Mouse (Mus musculus) forebrain, embryonic 11.5 days (tissue): ENCODE results near the gene Dnajc14. TPM values are rescaled to one million over a fixed set of nuclear protein-coding genes. Genes with fewer than 3 reads are reported as not detected.
A peak's percentile ranks its signal among the peaks of the same experiment; 100 is the strongest.

Experiments used
- ATAC-seq: fragments of 200-750 bp; cut with Nextera tagmentation; replicated peaks from 2 replicates; pipeline ENCODE4 v1.8.0; 2017; ENCODE audit warnings: moderate TSS enrichment; ENCODE audit not compliant: low FRiP score
- DNase-seq: peaks from one replicate; pipeline ENCODE4 v3.0.0-alpha.2; 2017; ENCODE audit warnings: low spot score
- H3K27ac ChIP-seq: fragments of 300-500 bp; sonication (generic); 2 replicates; pipeline ENCODE4 v1.5.1; 2014; ENCODE audit warnings: low read depth, low read length
- H3K27me3 ChIP-seq: fragments of 300-500 bp; sonication (generic); 2 replicates; pipeline ENCODE4 v1.6.1; 2014; ENCODE audit warnings: mild to moderate bottlenecking, low read length, mixed read lengths; ENCODE audit not compliant: control insufficient read depth, insufficient read depth
- H3K36me3 ChIP-seq: fragments of 300-500 bp; sonication (generic); 2 replicates; pipeline ENCODE4 v1.6.1; 2014; ENCODE audit warnings: mild to moderate bottlenecking, low read length, moderate library complexity, mixed read lengths; ENCODE audit not compliant: control insufficient read depth, insufficient read depth
- H3K4me1 ChIP-seq: fragments of 300-500 bp; sonication (generic); replicated peaks from 2 replicates; pipeline ENCODE4 v1.6.1; 2014; ENCODE audit warnings: low read length, mixed read lengths; ENCODE audit not compliant: control insufficient read depth, insufficient read depth
- H3K4me2 ChIP-seq: fragments of 300-500 bp; sonication (generic); 2 replicates; pipeline ENCODE4 v1.6.1; 2014; ENCODE audit warnings: low read depth, mild to moderate bottlenecking, low read length, moderate library complexity, mixed read lengths; ENCODE audit not compliant: severe bottlenecking
- H3K4me3 ChIP-seq: fragments of 300-500 bp; sonication (generic); 2 replicates; pipeline ENCODE4 v1.5.1; 2014; ENCODE audit warnings: low read depth, low read length
- H3K9ac ChIP-seq: fragments of 300-500 bp; sonication (generic); 2 replicates; pipeline ENCODE4 v1.6.1; 2014; ENCODE audit warnings: low read length
- H3K9me3 ChIP-seq: fragments of 300-500 bp; sonication (generic); 2 replicates; pipeline ENCODE4 v1.6.1; 2016; ENCODE audit warnings: low read length, mixed read lengths; ENCODE audit not compliant: control insufficient read depth
- WGBS: fragments of 180-500 bp; shearing (Covaris S2); extraction: QIAGEN DNeasy Blood & Tissue Kit; methylation state at CpG from one replicate; pipeline ENCODE4 v1.1.7; 2014; 5-methylcytosine and 5-hydroxymethylcytosine counted together
- polyA plus RNA-seq: library from polyadenylated mRNA; unstranded; fragments of >200 nt; fragmentation: Nextera tagmentation; extraction: Ambion mirVana; gene quantifications from 2 replicates; pipeline ENCODE4 v1.2.1, GENCODE M21; 2014

Gene Dnajc14
- polyA plus RNA-seq, 1 experiment from 2014 or later, result 38.8 TPM

DNA sequence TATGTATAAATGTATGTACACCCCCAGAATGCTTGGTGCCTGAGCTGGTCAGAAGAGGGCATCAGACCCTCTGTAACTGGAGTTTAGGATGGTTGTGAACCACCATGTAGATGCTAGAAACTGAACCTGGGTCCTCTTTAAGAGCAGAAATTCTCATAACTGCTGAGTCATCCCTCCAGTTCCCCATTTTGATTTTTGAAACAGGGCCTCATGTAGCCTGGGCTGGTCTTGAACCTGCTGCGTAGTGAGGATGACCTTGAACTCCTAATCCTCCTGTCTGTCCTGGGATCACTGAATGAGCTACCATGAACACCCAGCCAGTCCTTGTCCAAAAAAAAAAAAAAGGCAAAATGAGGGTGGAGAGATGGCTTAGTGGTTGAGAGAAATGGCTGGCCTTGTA lies 10.6 kb upstream of the Dnajc14 start:
- ATAC-seq (no peak), DNase-seq (peak; percentile 5)
- Histone ChIP-seq H3K36me3 (no peaks in the 10 kb centered on the region; the same call in 1 of the 2 replicates), H3K9ac (no peak overlapping the region), H3K4me3 (no peak overlapping the region), H3K27ac (no peak overlapping the region), H3K9me3 (no peaks in the 10 kb centered on the region), H3K4me1 (no peaks in the 10 kb centered on the region), H3K27me3 (no peaks in the 10 kb centered on the region), H3K4me2 (no peak overlapping the region)
- WGBS, result 91% methylated on average over 1 of the region's 1 CpGs

DNA sequence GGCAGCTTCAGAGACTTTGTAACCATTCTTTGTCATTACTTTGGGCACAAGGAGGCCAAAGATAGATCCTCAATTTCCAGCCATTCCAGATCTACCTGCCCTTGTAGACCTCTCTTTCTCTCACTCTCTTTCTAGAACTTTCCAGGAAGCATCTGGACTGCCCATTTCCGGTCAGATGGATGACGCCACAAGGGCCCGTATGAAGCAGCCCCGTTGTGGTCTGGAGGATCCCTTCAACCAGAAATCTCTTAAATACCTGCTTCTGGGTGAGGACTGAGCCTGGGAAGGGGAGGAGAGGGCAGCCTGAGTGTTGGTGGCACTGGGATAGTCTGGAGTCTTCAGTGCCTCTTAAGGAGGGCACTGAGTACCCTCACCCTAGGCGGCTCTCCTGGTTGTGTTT lies 9.5 kb upstream of the Dnajc14 start:
- H3K27ac ChIP-seq, result no peak overlapping the region
- no peaks in the 10 kb centered on the region for H3K4me1 ChIP-seq
- H3K9ac ChIP-seq, result no peak overlapping the region
- H3K27me3 ChIP-seq, result no peaks in the 10 kb centered on the region
- H3K9me3 ChIP-seq, result no peaks in the 10 kb centered on the region
- H3K4me2 ChIP-seq, result no peak overlapping the region
- ATAC-seq, result no peak
- no peak for DNase-seq
- 89% methylated on average over 5 of the region's 5 CpGs for WGBS
- H3K4me3 ChIP-seq, result no peak overlapping the region
- H3K36me3 ChIP-seq, result no peaks in the 10 kb centered on the region; the same call in 1 of the 2 replicates

DNA sequence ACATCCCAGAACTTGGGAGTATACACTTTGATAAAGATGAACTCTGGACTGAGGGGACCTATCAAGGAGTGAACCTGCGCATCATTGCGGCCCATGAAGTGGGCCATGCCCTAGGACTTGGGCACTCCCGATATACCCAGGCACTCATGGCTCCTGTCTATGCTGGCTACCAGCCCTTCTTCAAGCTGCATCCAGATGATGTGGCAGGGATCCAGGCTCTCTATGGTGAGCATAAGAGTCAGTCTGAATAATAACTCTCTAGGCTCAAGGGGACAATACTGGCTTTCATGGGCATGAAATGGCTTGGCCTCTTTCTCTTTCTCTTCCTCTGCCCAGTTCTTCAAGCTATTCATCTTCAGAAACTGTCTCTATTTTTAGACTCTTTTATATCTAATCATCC lies 8.3 kb upstream of the Dnajc14 start:
- H3K4me1 ChIP-seq, result no peaks in the 10 kb centered on the region
- no peak overlapping the region for H3K4me2 ChIP-seq
- 93% methylated on average over 3 of the region's 3 CpGs for WGBS
- no peak overlapping the region for H3K4me3 ChIP-seq
- DNase-seq (peak; percentile 30), ATAC-seq (no peak)
- H3K9ac ChIP-seq, result no peak overlapping the region
- no peaks in the 10 kb centered on the region; the same call in 1 of the 2 replicates for H3K36me3 ChIP-seq
- no peaks in the 10 kb centered on the region for H3K27me3 ChIP-seq
- H3K9me3 ChIP-seq, result no peaks in the 10 kb centered on the region
- H3K27ac ChIP-seq, result no peak overlapping the region

DNA sequence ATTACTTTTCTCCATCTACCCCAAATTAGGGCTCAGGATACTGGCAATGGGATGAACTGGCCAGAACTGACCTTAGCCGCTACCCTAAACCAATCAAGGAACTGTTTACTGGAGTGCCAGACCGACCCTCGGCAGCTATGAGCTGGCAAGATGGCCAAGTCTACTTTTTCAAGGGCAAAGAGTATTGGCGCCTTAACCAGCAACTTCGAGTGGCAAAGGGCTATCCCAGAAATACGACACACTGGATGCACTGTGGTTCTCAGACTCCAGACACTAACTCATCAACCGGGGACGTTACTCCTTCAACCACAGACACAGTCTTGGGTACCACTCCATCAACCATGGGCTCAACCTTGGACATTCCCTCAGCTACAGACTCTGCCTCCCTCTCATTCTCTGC lies 5.2 kb upstream of the Dnajc14 start:
- no peaks in the 10 kb centered on the region for H3K27me3 ChIP-seq
- WGBS, result 95% methylated on average over 8 of the region's 8 CpGs
- no peaks in the 10 kb centered on the region; the same call in 1 of the 2 replicates for H3K36me3 ChIP-seq
- DNase-seq, result peak; percentile 23
- no peak overlapping the region for H3K4me3 ChIP-seq
- no peak overlapping the region for H3K9ac ChIP-seq
- no peak for ATAC-seq
- no peaks in the 10 kb centered on the region for H3K9me3 ChIP-seq
- no peak overlapping the region for H3K27ac ChIP-seq
- peaks cover 2% of the 10 kb centered on the region; the same call in 1 of the 2 replicates for H3K4me1 ChIP-seq
- H3K4me2 ChIP-seq, result no peak overlapping the region

DNA sequence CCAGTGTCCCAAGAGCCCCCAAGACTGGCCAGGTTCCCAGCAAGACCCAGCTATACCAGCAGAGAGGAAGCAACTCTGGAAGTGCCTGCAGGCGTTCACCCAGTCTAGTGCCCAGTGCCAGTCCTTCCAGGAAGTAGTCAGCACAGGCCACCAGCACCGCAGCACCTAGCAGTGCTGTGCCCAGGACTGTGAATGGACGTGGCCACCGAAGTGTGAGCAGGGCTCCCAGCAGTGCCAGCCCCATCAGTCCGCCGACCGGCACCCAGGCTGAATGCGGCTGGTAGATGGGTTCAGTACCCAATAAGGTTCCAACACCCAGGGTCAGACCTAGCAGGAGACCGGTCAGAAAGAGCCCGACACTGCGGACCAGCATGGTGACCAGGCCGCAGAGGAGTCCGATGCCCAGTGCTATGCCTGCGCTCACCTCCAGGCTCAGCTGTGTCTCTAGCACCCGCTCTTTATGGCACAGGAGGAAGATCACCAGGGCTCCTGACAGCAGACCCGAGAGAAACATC lies 1.8 kb upstream of the Dnajc14 start:
- no peaks in the 10 kb centered on the region for H3K9me3 ChIP-seq
- H3K27me3 ChIP-seq, result no peaks in the 10 kb centered on the region
- no peak overlapping the region for H3K27ac ChIP-seq
- peak; percentile 51 for DNase-seq
- 87% methylated on average over 16 of the region's 16 CpGs for WGBS
- no peak overlapping the region for H3K4me3 ChIP-seq
- no peak overlapping the region for H3K4me2 ChIP-seq
- no peak for ATAC-seq
- no peak overlapping the region for H3K9ac ChIP-seq
- H3K4me1 ChIP-seq, result peaks cover 7% of the 10 kb centered on the region; the same call in 1 of the 2 replicates
- no peaks in the 10 kb centered on the region; the same call in 1 of the 2 replicates for H3K36me3 ChIP-seq

DNA sequence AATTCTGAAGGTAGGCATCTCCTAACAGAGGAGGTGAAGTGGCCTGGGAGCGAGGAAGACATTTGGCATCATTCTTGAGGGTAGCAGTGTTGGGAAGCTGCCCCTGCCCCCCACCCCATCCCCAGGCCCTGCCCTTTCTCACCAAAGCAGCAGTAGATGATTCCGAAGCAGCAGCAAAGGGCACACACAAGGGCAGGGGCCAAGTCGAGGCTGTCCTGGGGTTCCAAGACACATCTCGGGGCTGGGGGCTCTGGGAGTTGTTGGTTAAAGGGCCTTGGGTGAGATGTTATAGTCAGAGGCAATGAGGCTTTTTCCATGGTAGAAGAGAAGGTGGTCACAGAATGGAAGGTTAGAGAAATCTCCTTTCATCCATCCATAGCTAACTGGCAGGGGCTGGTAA lies 906 bp upstream of the Dnajc14 start:
- H3K9ac ChIP-seq, result peak overlapping the region; percentile 91
- ATAC-seq, result no peak
- no peaks in the 10 kb centered on the region for H3K9me3 ChIP-seq
- peak overlapping the region; percentile 59; the same call in 1 of the 2 replicates for H3K4me3 ChIP-seq
- peaks cover 11% of the 10 kb centered on the region; the same call in 1 of the 2 replicates for H3K4me1 ChIP-seq
- H3K4me2 ChIP-seq, result peak overlapping the region; percentile 65; the same call in 1 of the 2 replicates
- peak; percentile 58 for DNase-seq
- 67% methylated on average over 4 of the region's 4 CpGs for WGBS
- no peaks in the 10 kb centered on the region for H3K27me3 ChIP-seq
- H3K36me3 ChIP-seq, result no peaks in the 10 kb centered on the region; the same call in 1 of the 2 replicates
- no peak overlapping the region for H3K27ac ChIP-seq

DNA sequence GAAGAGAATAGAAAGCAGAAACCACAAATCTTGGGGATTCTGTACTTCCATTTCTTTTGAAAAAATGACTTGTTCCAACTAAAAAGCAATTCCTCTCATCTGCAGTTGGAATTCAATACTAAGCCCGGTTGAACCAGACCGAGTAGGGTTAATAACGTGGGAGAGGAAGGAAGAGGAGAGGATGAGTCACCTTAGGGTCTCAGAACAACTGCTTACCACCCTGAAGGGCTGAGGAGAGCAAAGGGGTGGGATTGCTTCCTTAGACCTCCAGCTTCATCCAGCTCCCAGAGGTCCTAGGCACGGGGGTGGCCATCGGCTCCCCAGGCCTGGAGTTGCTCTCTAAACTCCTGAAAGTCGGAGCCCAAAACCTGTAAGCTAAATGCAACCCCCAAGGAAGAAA lies 501 bp upstream of the Dnajc14 start:
- Histone ChIP-seq H3K4me2 (peak overlapping the region; percentile 65), H3K4me3 (peak overlapping the region; percentile 59), H3K36me3 (no peaks in the 10 kb centered on the region; the same call in 1 of the 2 replicates), H3K27me3 (no peaks in the 10 kb centered on the region), H3K27ac (peak overlapping the region; percentile 89; the same call in 1 of the 2 replicates), H3K9ac (peak overlapping the region; percentile 91), H3K9me3 (no peaks in the 10 kb centered on the region), H3K4me1 (peaks cover 11% of the 10 kb centered on the region; the same call in 1 of the 2 replicates)
- WGBS, result 12% methylated on average over 6 of the region's 6 CpGs
- ATAC-seq, result no peak
- no peak for DNase-seq

DNA sequence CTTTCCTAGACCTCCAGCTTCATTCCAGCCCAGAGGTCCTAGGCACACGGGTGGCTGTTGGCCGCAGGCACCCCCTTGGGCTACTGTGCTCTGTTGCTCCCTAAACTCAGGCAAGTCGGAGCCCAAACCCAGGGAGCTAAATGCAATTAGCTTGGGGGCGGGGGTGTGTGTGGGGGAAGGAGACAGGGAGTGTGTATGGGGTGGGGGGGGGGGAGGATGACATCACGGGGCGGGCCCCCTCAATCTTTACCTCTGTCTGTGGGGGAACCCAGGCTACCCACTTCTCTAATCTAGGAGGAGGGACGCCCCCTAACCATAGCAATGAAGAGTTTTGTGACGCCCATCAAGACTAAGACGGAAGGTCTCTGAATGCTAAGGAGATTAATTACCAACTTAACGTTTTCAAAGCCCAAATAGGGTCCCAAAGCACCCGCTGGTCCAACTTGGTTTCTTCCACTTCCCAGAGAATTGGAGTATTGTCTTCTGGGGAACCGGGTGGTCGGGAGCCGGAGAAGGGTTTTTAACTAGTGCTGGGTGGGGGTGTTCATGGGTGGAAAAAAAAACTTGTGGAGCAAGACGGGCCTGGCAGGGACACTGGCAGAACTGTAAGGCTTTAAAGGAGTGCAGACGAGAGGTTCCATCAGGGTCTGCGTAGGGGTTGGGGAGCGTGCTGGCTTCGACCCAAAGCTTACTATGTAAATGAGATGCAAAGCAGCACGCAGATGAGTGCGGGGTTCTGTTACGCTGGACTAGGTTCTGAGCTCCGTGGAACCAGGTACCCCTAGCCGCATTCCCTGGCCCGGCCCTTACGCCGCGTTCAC lies 619 bp downstream of the Dnajc14 start, which contains the start of gene Tmem198b:
TSS of gene Tmem198b (minus strand) at position 100 of the 821 bp plus-strand sequence.
- Histone ChIP-seq H3K27ac (peak within 1 kb of the TSS; percentile 89), H3K4me3 (peak within 1 kb of the TSS; percentile 59), H3K9ac (peak within 1 kb of the TSS; percentile 91), H3K4me2 (peak within 1 kb of the TSS; percentile 65), H3K9me3 (no peaks in the 10 kb centered on the region), H3K36me3 (no peaks in the 10 kb centered on the region; the same call in 1 of the 2 replicates), H3K27me3 (no peaks in the 10 kb centered on the region), H3K4me1 (peaks cover 13% of the 10 kb centered on the region; the same call in 1 of the 2 replicates)
- under 1% methylated on average over 28 of the region's 28 CpGs for WGBS
- ATAC-seq, result peak; percentile 78
- DNase-seq, result peak; percentile 88
